ENCODE assay signal across 9 mouse cellular contexts in the genomic region with DNA sequence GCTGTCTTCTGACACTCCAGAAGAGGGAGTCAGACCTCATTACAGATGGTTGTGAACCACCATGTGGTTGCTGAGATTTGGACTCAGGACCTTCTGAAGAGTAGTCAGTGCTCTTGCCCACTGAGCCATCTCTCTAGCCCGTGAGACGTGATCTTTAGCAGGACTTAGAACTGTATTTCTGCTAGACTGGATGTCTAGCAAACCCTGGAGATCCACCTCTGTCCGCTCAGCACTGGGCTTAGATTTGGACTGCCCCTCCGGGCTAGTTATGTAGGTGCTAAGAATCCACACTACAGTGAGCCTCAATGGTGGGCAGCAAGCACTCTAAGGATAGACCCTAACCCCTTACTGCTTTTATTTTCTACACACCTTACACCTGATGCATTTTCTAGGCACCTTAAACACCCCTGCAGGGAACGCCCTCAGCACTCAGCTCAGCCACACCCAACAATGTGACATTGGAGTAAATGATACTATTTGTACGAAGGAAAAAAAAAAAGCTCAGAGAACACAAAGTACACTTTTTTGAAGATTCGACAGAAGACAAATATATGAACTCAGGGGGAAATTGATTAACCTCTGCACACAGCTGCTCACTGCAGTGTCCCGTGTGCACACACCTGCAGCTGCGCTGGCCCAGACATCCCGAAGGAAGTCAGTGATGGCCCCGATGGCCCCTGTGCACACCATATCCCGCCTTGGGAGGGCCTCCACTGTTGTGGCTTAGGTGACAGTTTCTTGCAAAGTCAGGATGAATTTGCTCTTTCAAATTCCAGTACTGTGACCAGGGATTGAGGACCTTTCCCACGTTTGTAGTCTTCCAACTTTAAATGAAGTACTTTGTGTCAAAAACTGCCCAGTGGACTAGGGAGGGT. TPM values are rescaled to one million over a fixed set of nuclear protein-coding genes. Genes with fewer than 3 reads are reported as not detected.
A peak's percentile ranks its signal among the peaks of the same experiment; 100 is the strongest.
DNase-seq lines count a peak whose midpoint lies in the region; ATAC-seq and TF ChIP-seq lines count a peak whose summit lies in the region.
"Had no signal": no experiment of that assay in that cellular context is flagged by ENCODE, and none has a peak within 500 bp of the region (broad histone marks: within the 10 kb centered on the region; RNA-seq: fewer than 3 reads in every experiment).

No protein-coding gene starts in this region.

- DNase-seq in gastrocnemius, adult 2 months, result no peak
- DNase-seq in gastrocnemius, postnatal 10 days, result no peak
- DNase-seq in limb, embryonic 10.5 days (ENCODE audit: low spot score), result no peak
- no peak for DNase-seq in layer of hippocampus, adult 8-10 months (ENCODE audit: low spot score in 2 of 2)
- DNase-seq in left cerebral cortex, postnatal 10 days (ENCODE audit: extremely low spot score in 1 of 2, low spot score in 2 of 2), result no peak

- no peak overlapping the region for H3K9ac ChIP-seq in stomach, embryonic 14.5 days (replicated peaks; ENCODE audit: low read depth, low read length)

- peak overlapping the region; percentile 44 for H3K4me2 ChIP-seq in stomach, embryonic 14.5 days (replicated peaks; ENCODE audit: low read depth, low read length)

- 65% methylated on average over 13 of the region's 13 CpGs for WGBS in limb, embryonic 10.5 days
- 55% methylated on average over 13 of the region's 13 CpGs for WGBS in stomach, embryonic 14.5 days

- peak overlapping the region; percentile 66 for H3K4me3 ChIP-seq in gastrocnemius, adult 2 months
- peak overlapping the region; percentile 91 for H3K4me3 ChIP-seq in megakaryocyte, embryonic 14.5 days (replicated peaks)
- peak overlapping the region; percentile 38; the same call in 1 of the 2 replicates for H3K4me3 ChIP-seq in limb, embryonic 10.5 days
- peak overlapping the region; percentile 20; the same call in 1 of the 2 replicates for H3K4me3 ChIP-seq in stomach, embryonic 14.5 days (ENCODE audit: low read depth, low read length)

- intact Hi-C loops in gastrocnemius, adult 2 months (cut with DNase I), result no loop called here
- intact Hi-C loops in left cerebral cortex, postnatal 10 days (cut with DNase I), result no loop called here

- H3K27ac ChIP-seq in gastrocnemius, adult 2 months, result peak overlapping the region; percentile 63
- no peak overlapping the region for H3K27ac ChIP-seq in limb, embryonic 10.5 days
- peak overlapping the region; percentile 68 for H3K27ac ChIP-seq in stomach, embryonic 14.5 days (ENCODE audit: low read length)

- no peaks in the 10 kb centered on the region for H3K9me3 ChIP-seq in megakaryocyte, embryonic 14.5 days
- H3K9me3 ChIP-seq in limb, embryonic 10.5 days (replicated peaks), result no peaks in the 10 kb centered on the region
- H3K9me3 ChIP-seq in stomach, embryonic 14.5 days (ENCODE audit: control insufficient read depth, low read depth, low read length), result no peaks in the 10 kb centered on the region

- peaks cover 7% of the 10 kb centered on the region for H3K36me3 ChIP-seq in megakaryocyte, embryonic 14.5 days (replicated peaks; ENCODE audit: low read length)
- no peaks in the 10 kb centered on the region for H3K36me3 ChIP-seq in limb, embryonic 10.5 days
- no peaks in the 10 kb centered on the region for H3K36me3 ChIP-seq in stomach, embryonic 14.5 days (ENCODE audit: control insufficient read depth, insufficient read depth, low read length)

- peaks cover 23% of the 10 kb centered on the region for H3K27me3 ChIP-seq in megakaryocyte, embryonic 14.5 days (replicated peaks)
- H3K27me3 ChIP-seq in limb, embryonic 10.5 days (ENCODE audit: low read depth, poor library complexity, severe bottlenecking), result peaks cover 100% of the 10 kb centered on the region
- H3K27me3 ChIP-seq in stomach, embryonic 14.5 days (ENCODE audit: control insufficient read depth, insufficient read depth, low read length), result peaks cover 29% of the 10 kb centered on the region

- no peak for TF ChIP-seq CTCF in gastrocnemius, adult 2 months (IDR thresholded peaks at IDR 0.05)

- ATAC-seq in megakaryocyte, adult 5-6 weeks (ENCODE audit: poor library complexity, severe bottlenecking), result no peak
- no peak for ATAC-seq in stomach, embryonic 14.5 days (ENCODE audit: insufficient number of reproducible peaks, insufficient read depth, low FRiP score, low read depth)

- H3K4me1 ChIP-seq in megakaryocyte, embryonic 14.5 days, result peaks cover 77% of the 10 kb centered on the region
- peaks cover 55% of the 10 kb centered on the region for H3K4me1 ChIP-seq in limb, embryonic 10.5 days
- peaks cover 22% of the 10 kb centered on the region; the same call in 1 of the 2 replicates for H3K4me1 ChIP-seq in stomach, embryonic 14.5 days (ENCODE audit: control insufficient read depth, insufficient read depth, low read length)

RNA-seq across cellular contexts. Expression of gene Mt1, which starts 3.4 kb away (rescaled TPM):
- total RNA-seq in gastrocnemius, adult 2 months (2021), result 100 to 1,000 TPM; 120 to 127 TPM
- 10 to 100 TPM; 29.0 to 43.8 TPM for total RNA-seq in gastrocnemius, postnatal 10 days (2021)
- polyA plus RNA-seq in megakaryocyte, embryonic 14.5 days (2012; ENCODE audit: insufficient read depth, low replicate concordance), result 627 and 878 TPM in 2 replicates
- 18.6 and 24.3 TPM in 2 replicates for total RNA-seq in megakaryocyte, adult 5-6 weeks (2015)
- 32.5 and 48.1 TPM in 2 replicates for total RNA-seq in megakaryocyte, adult 5-6 weeks (2017)
- 105 and 163 TPM in 2 replicates for polyA plus RNA-seq in limb, embryonic 10.5 days (2016; fragmentation: Nextera tagmentation; extraction: Ambion mirVana)
- 888 and 910 TPM in 2 replicates for polyA plus RNA-seq in stomach, embryonic 14.5 days (2014; fragmentation: Nextera tagmentation; extraction: Ambion mirVana)
- 1,000 to 10,000 TPM in 1 of 4 experiments, 100 to 1,000 TPM in 3; 351 to 1,100 (median 605) TPM for total RNA-seq in layer of hippocampus, adult 8-10 months (2022)
- 100 to 1,000 TPM in 1 of 2 experiments, 10 to 100 TPM in 1; 80.3 to 200 TPM for total RNA-seq in left cerebral cortex, postnatal 10 days (2021)

RNA-seq across cellular contexts. Expression of gene Mt2, which starts 9.8 kb away (rescaled TPM):
- 100 to 1,000 TPM; 103 to 148 TPM for total RNA-seq in gastrocnemius, adult 2 months (2021)
- total RNA-seq in gastrocnemius, postnatal 10 days (2021), result 10 to 100 TPM; 35.0 to 63.8 TPM
- polyA plus RNA-seq in megakaryocyte, embryonic 14.5 days (2012; ENCODE audit: insufficient read depth, low replicate concordance), result 368 and 523 TPM in 2 replicates
- total RNA-seq in megakaryocyte, adult 5-6 weeks (2015), result 0.76 and 2.8 TPM in 2 replicates
- total RNA-seq in megakaryocyte, adult 5-6 weeks (2017), result 2.0 and 4.2 TPM in 2 replicates
- 30.0 and 45.6 TPM in 2 replicates for polyA plus RNA-seq in limb, embryonic 10.5 days (2016; fragmentation: Nextera tagmentation; extraction: Ambion mirVana)
- 310 and 332 TPM in 2 replicates for polyA plus RNA-seq in stomach, embryonic 14.5 days (2014; fragmentation: Nextera tagmentation; extraction: Ambion mirVana)
- 1,000 to 10,000 TPM in 1 of 4 experiments, 100 to 1,000 TPM in 3; 368 to 1,095 (median 602) TPM for total RNA-seq in layer of hippocampus, adult 8-10 months (2022)
- total RNA-seq in left cerebral cortex, postnatal 10 days (2021), result 100 to 1,000 TPM in 1 of 2 experiments, 10 to 100 TPM in 1; 63.5 to 266 TPM

RNA-seq across cellular contexts. Expression of gene Mt3, which starts 29.9 kb away (rescaled TPM):
- total RNA-seq in gastrocnemius, adult 2 months (2021), result 1 to 10 TPM; 1.6 to 2.7 TPM
- total RNA-seq in gastrocnemius, postnatal 10 days (2021), result 10 to 100 TPM; 11.0 to 22.2 TPM
- not detected in 2 replicates for polyA plus RNA-seq in megakaryocyte, embryonic 14.5 days (2012; ENCODE audit: insufficient read depth, low replicate concordance)
- total RNA-seq in megakaryocyte, adult 5-6 weeks (2015), result not detected in 2 replicates
- total RNA-seq in megakaryocyte, adult 5-6 weeks (2017), result not detected in 2 replicates
- 0.30 TPM in 1 of 2 replicates, not detected in the other for polyA plus RNA-seq in limb, embryonic 10.5 days (2016; fragmentation: Nextera tagmentation; extraction: Ambion mirVana)
- polyA plus RNA-seq in stomach, embryonic 14.5 days (2014; fragmentation: Nextera tagmentation; extraction: Ambion mirVana), result 3.6 and 6.4 TPM in 2 replicates
- total RNA-seq in layer of hippocampus, adult 8-10 months (2022), result 1,000 to 10,000 TPM in 2 of 4 experiments, 100 to 1,000 TPM in 2; 946 to 1,303 (median 1,087) TPM
- 100 to 1,000 TPM; 452 to 527 TPM for total RNA-seq in left cerebral cortex, postnatal 10 days (2021)

RNA-seq across cellular contexts. Expression of gene Nup93, which starts 32.1 kb away (rescaled TPM):
- 10 to 100 TPM in 1 of 2 experiments, 1 to 10 TPM in 1; 8.6 to 12.4 TPM for total RNA-seq in gastrocnemius, adult 2 months (2021)
- 10 to 100 TPM; 19.3 to 20.3 TPM for total RNA-seq in gastrocnemius, postnatal 10 days (2021)
- polyA plus RNA-seq in megakaryocyte, embryonic 14.5 days (2012; ENCODE audit: insufficient read depth, low replicate concordance), result 3.1 and 3.3 TPM in 2 replicates
- 15.8 and 17.7 TPM in 2 replicates for total RNA-seq in megakaryocyte, adult 5-6 weeks (2015)
- 22.9 and 24.1 TPM in 2 replicates for total RNA-seq in megakaryocyte, adult 5-6 weeks (2017)
- polyA plus RNA-seq in limb, embryonic 10.5 days (2016; fragmentation: Nextera tagmentation; extraction: Ambion mirVana), result 139 and 146 TPM in 2 replicates
- 74.6 and 82.1 TPM in 2 replicates for polyA plus RNA-seq in stomach, embryonic 14.5 days (2014; fragmentation: Nextera tagmentation; extraction: Ambion mirVana)
- 10 to 100 TPM; 56.4 to 66.3 (median 63.1) TPM for total RNA-seq in layer of hippocampus, adult 8-10 months (2022)
- 10 to 100 TPM; 49.1 to 51.0 TPM for total RNA-seq in left cerebral cortex, postnatal 10 days (2021)

RNA-seq across cellular contexts. Expression of gene Mt4, which starts 45.3 kb away (rescaled TPM):
- total RNA-seq in gastrocnemius, adult 2 months (2021), result not detected
- total RNA-seq in gastrocnemius, postnatal 10 days (2021), result not detected
- polyA plus RNA-seq in megakaryocyte, embryonic 14.5 days (2012; ENCODE audit: insufficient read depth, low replicate concordance), result not detected in 2 replicates
- total RNA-seq in megakaryocyte, adult 5-6 weeks (2015), result not detected in 2 replicates
- total RNA-seq in megakaryocyte, adult 5-6 weeks (2017), result not detected in 2 replicates
- polyA plus RNA-seq in limb, embryonic 10.5 days (2016; fragmentation: Nextera tagmentation; extraction: Ambion mirVana), result not detected in 2 replicates
- polyA plus RNA-seq in stomach, embryonic 14.5 days (2014; fragmentation: Nextera tagmentation; extraction: Ambion mirVana), result not detected in 2 replicates
- not detected for total RNA-seq in layer of hippocampus, adult 8-10 months (2022)
- not detected for total RNA-seq in left cerebral cortex, postnatal 10 days (2021)
- total RNA-seq: gastrocnemius, postnatal 4 days had no signal

Comparison
In these comparisons a context has a peak if more than half of its experiments do, and no peak if none do; other contexts are left out.
1. H3K4me3 ChIP-seq: peak in every context shown above with its lines; median percentile 91 in megakaryocyte, embryonic 14.5 days; 66 in gastrocnemius, adult 2 months; 38 in limb, embryonic 10.5 days; 20 in stomach, embryonic 14.5 days.
2. RNA of gene Mt2, which starts 9.8 kb away (total RNA-seq): 368 to 1,095 TPM in layer of hippocampus, adult 8-10 months, 63.5 to 266 TPM in left cerebral cortex, postnatal 10 days, 103 to 148 TPM in gastrocnemius, adult 2 months and 35.0 to 63.8 TPM in gastrocnemius, postnatal 10 days; 0.76 to 4.2 TPM in megakaryocyte, adult 5-6 weeks; every median in the first group is over 4 times any median in the second.
3. RNA of gene Mt3, which starts 29.9 kb away (total RNA-seq): 946 to 1,303 TPM in layer of hippocampus, adult 8-10 months and 452 to 527 TPM in left cerebral cortex, postnatal 10 days; 11.0 to 22.2 TPM in gastrocnemius, postnatal 10 days, 1.6 to 2.7 TPM in gastrocnemius, adult 2 months and not detected in megakaryocyte, adult 5-6 weeks; every median in the first group is over 10 times any median in the second.